12 mouse cellular contexts compared by ENCODE assay signal in the genomic region with DNA sequence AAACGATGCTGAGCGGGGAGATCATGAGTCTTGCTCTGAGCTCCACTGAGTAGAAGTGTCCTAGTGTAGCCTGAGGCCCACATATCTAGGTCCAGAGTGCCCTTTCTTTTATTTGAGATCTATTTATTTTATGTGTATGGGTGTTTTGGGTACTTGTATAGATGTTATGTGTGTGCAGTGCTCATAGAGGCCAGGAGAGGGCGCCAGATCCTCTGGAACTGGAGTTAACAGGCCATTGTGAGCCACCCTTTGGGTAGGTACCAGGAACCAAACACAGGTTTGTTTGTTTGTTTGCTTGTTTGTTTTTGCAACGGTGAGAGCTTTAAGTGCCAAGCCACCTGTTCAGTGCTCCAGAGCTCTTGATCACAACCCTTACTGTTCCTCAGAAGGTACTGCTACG.
DNase-seq lines count a peak whose midpoint lies in the region; ATAC-seq and TF ChIP-seq lines count a peak whose summit lies in the region.
"Had no signal": no experiment of that assay in that cellular context is flagged by ENCODE, and none has a peak within 500 bp of the region (broad histone marks: within the 10 kb centered on the region; RNA-seq: fewer than 3 reads in every experiment).

No protein-coding gene starts in this region.

- H3K9ac ChIP-seq in forebrain, embryonic 11.5 days (ENCODE audit: low read length) = no peak overlapping the region
- H3K9ac ChIP-seq in forebrain, embryonic 13.5 days = no peak overlapping the region
- H3K9ac ChIP-seq: limb, embryonic 12.5 days; stomach, embryonic 15.5 days had no signal

- H3K27me3 ChIP-seq in forebrain, embryonic 11.5 days (ENCODE audit: control insufficient read depth, insufficient read depth, low read length) = no peaks in the 10 kb centered on the region
- H3K27me3 ChIP-seq in forebrain, embryonic 13.5 days = no peaks in the 10 kb centered on the region
- H3K27me3 ChIP-seq in embryonic facial prominence, embryonic 10.5 days (replicated peaks; ENCODE audit: low read depth, poor library complexity, severe bottlenecking) = 0 out of 2 replicates have a peak, but pooled peaks cover 2% of the 10 kb centered on the region
- H3K27me3 ChIP-seq: limb, embryonic 12.5 days; stomach, embryonic 15.5 days had no signal

- no peaks in the 10 kb centered on the region for H3K9me3 ChIP-seq in forebrain, embryonic 11.5 days (ENCODE audit: control insufficient read depth, low read length)
- H3K9me3 ChIP-seq in forebrain, embryonic 13.5 days (replicated peaks) = no peaks in the 10 kb centered on the region
- no peaks in the 10 kb centered on the region for H3K9me3 ChIP-seq in embryonic facial prominence, embryonic 10.5 days
- H3K9me3 ChIP-seq: limb, embryonic 12.5 days; stomach, embryonic 15.5 days had no signal

- TF ChIP-seq CTCF in left cerebral cortex, adult 2 months (IDR thresholded peaks at IDR 0.05) = peak; percentile 47

- H3K4me3 ChIP-seq in forebrain, embryonic 11.5 days (ENCODE audit: low read depth, low read length) = no peak overlapping the region
- no peak overlapping the region for H3K4me3 ChIP-seq in forebrain, embryonic 13.5 days
- no peak overlapping the region for H3K4me3 ChIP-seq in left cerebral cortex, adult 2 months
- H3K4me3 ChIP-seq in embryonic facial prominence, embryonic 10.5 days = no peak overlapping the region
- H3K4me3 ChIP-seq: limb, embryonic 12.5 days; myocyte; stomach, embryonic 15.5 days had no signal

- WGBS in forebrain, embryonic 11.5 days = 72% methylated on average over 5 of the region's 5 CpGs
- 66% methylated on average over 5 of the region's 5 CpGs for WGBS in forebrain, embryonic 13.5 days
- WGBS in embryonic facial prominence, embryonic 10.5 days = 65% methylated on average over 5 of the region's 5 CpGs

- H3K36me3 ChIP-seq in forebrain, embryonic 11.5 days (ENCODE audit: control insufficient read depth, insufficient read depth, low read length) = no peaks in the 10 kb centered on the region
- H3K36me3 ChIP-seq in forebrain, embryonic 13.5 days (ENCODE audit: poor library complexity, severe bottlenecking) = no peaks in the 10 kb centered on the region
- H3K36me3 ChIP-seq in embryonic facial prominence, embryonic 10.5 days (replicated peaks) = no peaks in the 10 kb centered on the region
- H3K36me3 ChIP-seq: limb, embryonic 12.5 days; stomach, embryonic 15.5 days had no signal

- peak; percentile 65 for DNase-seq in forebrain, embryonic 11.5 days (ENCODE audit: low spot score)
- no peak for DNase-seq in left cerebral cortex, adult 2 months (ENCODE audit: extremely low spot score in 1 of 2, low spot score in 2 of 2)
- no peak for DNase-seq in left cerebral cortex, postnatal 25 days (ENCODE audit: low spot score in 2 of 2)
- DNase-seq in ES-CJ7 (ENCODE audit: low read depth, low spot score) = peak; percentile 61
- peak; percentile 48 for DNase-seq in embryonic facial prominence, embryonic 10.5 days (ENCODE audit: low spot score)
- DNase-seq in urinary bladder, adult 2 months (ENCODE audit: low spot score) = no peak
- DNase-seq in thymus, adult 18-20 months = no peak

- intact Hi-C loops in left cerebral cortex, adult 2 months (cut with DNase I) = no loop called here
- intact Hi-C loops in left cerebral cortex, postnatal 25 days (cut with DNase I) = loop anchor here (5.0 kb wide), 1 partner anchor 265 kb away; no protein-coding TSS in a partner anchor

- no peak overlapping the region for H3K4me2 ChIP-seq in forebrain, embryonic 11.5 days (ENCODE audit: low read depth, low read length, severe bottlenecking)
- no peak overlapping the region for H3K4me2 ChIP-seq in forebrain, embryonic 13.5 days
- H3K4me2 ChIP-seq: heart, embryonic 11.5 days; limb, embryonic 12.5 days; stomach, embryonic 15.5 days had no signal

- no peak for ATAC-seq in forebrain, embryonic 11.5 days (replicated peaks; ENCODE audit: low FRiP score)
- ATAC-seq in forebrain, embryonic 13.5 days = no peak

- H3K27ac ChIP-seq in forebrain, embryonic 11.5 days (ENCODE audit: low read depth, low read length) = no peak overlapping the region
- H3K27ac ChIP-seq in forebrain, embryonic 13.5 days = no peak overlapping the region
- H3K27ac ChIP-seq in left cerebral cortex, adult 2 months = no peak overlapping the region
- no peak overlapping the region for H3K27ac ChIP-seq in embryonic facial prominence, embryonic 10.5 days (replicated peaks)
- H3K27ac ChIP-seq: limb, embryonic 12.5 days; stomach, embryonic 15.5 days had no signal

- H3K4me1 ChIP-seq in forebrain, embryonic 11.5 days (replicated peaks; ENCODE audit: control insufficient read depth, insufficient read depth, low read length) = peaks cover 4% of the 10 kb centered on the region; the same call in 1 of the 2 replicates
- peaks cover 10% of the 10 kb centered on the region for H3K4me1 ChIP-seq in forebrain, embryonic 13.5 days
- H3K4me1 ChIP-seq in embryonic facial prominence, embryonic 10.5 days = peaks cover 34% of the 10 kb centered on the region
- H3K4me1 ChIP-seq: stomach, embryonic 15.5 days had no signal

Comparison
In these comparisons a context has a peak if more than half of its experiments do, and no peak if none do; other contexts are left out.
1. DNase-seq: peak in forebrain, embryonic 11.5 days (single experiment), ES-CJ7 (single experiment) and embryonic facial prominence, embryonic 10.5 days (single experiment); none in left cerebral cortex, adult 2 months (0 of 2), left cerebral cortex, postnatal 25 days (0 of 2), urinary bladder, adult 2 months (single experiment) and thymus, adult 18-20 months (0 of 2).